Mouse (Mus musculus) megakaryocyte, adult 5-6 weeks (primary cell): ENCODE measurements at regions not wholly inside any gene's neighbourhood (a gene's known extent, or its start where the extent isn't known, plus 50 kb on each side); places are given as distances from the start of the nearest gene placed in this dataset.

Experiments used
- ATAC-seq: 2 replicates; pipeline ENCODE4 v1.8.0; 2016; ENCODE audit warnings: mild to moderate bottlenecking, inconsistent platforms; ENCODE audit not compliant: poor library complexity, severe bottlenecking

- ATAC-seq, result no peak
Observed at GRCm38 (mm10) chr3:140697295-140697694, 514.9 kb downstream of the Pdha2 start.

DNA sequence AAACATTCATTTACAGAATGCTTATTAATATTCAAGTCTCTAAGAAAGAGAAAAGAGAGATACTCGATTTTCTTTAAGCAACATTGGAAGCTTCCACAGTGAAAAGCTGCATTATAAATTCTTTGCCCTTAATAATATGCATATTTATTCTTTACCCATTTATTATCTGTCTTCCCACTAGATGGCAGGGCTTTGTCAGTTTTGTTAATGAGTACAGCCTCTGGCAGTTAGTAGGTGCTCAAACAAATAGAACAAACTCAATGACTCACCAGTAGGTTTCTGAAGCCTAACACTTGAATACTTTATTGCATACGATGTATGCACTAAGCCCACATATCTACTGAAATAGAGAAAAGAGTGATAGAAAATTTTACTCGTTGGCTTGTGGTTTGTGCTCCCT is 529.4 kb downstream of the Pdha2 start:
- ATAC-seq, result no peak

DNA sequence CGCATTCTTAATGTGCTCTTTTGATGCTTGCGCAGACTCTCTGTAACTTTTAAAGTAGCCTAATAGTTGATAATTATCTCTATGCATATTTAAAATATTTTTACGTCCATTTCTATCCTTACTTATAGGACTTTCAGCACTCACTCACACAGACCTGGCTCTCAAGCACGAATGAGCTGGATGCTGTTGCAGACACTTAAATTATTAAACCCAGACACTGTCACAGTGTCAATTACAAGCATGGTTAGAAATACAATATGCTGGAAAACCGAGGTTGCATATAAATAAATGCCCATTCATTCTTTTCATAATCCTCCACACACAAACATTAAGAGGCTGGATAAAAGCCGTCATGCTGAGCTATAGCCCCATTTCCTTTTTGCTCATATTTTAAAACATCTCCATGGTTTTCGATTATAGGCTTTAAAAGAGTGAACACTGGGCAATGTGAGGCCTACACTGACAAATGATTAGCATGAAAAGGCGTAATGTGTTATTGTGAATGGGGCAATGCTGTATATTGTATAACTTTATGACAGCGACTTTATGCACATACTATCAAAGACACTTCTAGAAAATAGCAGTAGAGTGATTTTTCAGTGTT is 566.3 kb downstream of the Pdha2 start:
- ATAC-seq, result no peak

DNA sequence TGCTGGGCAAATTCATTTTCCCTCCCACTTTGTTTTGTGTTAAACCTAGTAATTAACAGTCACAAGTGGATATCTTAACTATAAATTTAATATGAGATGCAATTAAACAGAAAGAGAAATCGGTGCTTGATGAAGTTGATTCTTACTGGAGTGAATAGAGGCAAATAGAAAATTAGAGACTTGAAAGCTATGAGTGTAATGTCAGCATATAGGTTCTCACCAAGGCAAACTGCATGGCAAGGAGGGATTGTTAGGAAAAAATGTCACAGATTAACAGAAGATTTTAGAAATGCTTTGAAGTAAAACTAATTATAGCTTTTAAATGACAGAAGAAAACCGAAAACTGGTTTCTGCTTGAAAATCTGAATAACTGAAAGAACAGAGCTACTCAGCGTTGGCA is 592.3 kb downstream of the Pdha2 start:
- ATAC-seq, result no peak
